Mouse (Mus musculus) cerebellum, adult 2 months (tissue): ENCODE measurements at regions not wholly inside any gene's neighbourhood (a gene's known extent, or its start where the extent isn't known, plus 50 kb on each side); places are given as distances from the start of the nearest gene placed in this dataset.

Experiments used
- CTCF ChIP-seq: fragments of 200-500 bp; IDR thresholded peaks from 2 replicates; pipeline ENCODE4 v1.5.1; 2011; ENCODE audit warnings: low read depth, mild to moderate bottlenecking, control low read depth, low read length, moderate library complexity, borderline replicate concordance; ENCODE audit not compliant: insufficient read depth
- POLR2A ChIP-seq: fragments of 200-500 bp; IDR thresholded peaks from 2 replicates; pipeline ENCODE4 v1.6.1; 2011; ENCODE audit warnings: low read length, control low read depth, borderline replicate concordance; ENCODE audit not compliant: insufficient read depth

DNA sequence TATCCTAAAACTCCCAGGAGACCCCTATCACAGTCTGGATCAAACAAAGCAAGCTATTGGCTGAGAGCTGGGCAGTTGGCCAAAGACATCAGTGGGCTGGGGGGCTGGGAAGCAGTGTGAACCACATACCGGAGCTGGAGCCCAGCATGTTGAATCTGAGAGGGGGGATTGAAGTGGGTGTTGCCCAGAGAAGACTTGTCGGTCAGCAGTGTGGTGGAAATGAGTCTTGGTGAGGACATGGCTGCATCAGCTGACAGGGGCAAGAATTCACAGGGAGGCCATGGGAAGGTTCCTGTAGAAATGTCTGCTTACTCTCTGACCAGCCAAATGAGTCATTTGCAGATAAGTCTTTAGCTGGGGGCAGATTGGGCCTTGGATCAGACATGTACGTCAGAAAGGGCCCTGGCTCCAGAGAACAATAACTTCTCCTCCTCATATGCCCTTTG lies 184.6 kb downstream of the Fndc1 start:
- TF ChIP-seq CTCF (no peak), POLR2A (no peak)
